Mouse (Mus musculus) ES-E14 (cell line): ENCODE results near the gene Tcta. TPM values are rescaled to one million over a fixed set of nuclear protein-coding genes. Genes with fewer than 3 reads are reported as not detected.

ENCODE experiments used
- DNase-seq: peaks from one replicate; pipeline ENCODE4 v3.0.0-alpha.2; 2013; ENCODE audit warnings: low read depth, low spot score
- H3K27ac ChIP-seq: 2 replicates; pipeline ENCODE4 v1.5.1; 2012; ENCODE audit warnings: low read depth, mild to moderate bottlenecking, low read length, moderate library complexity, mixed read lengths; ENCODE audit not compliant: poor library complexity, insufficient read depth, severe bottlenecking
- H3K36me3 ChIP-seq: 2 replicates; pipeline ENCODE4 v1.6.1; 2012; ENCODE audit warnings: mild to moderate bottlenecking, low read length, moderate library complexity, mixed read lengths; ENCODE audit not compliant: control insufficient read depth, poor library complexity, insufficient read depth, severe bottlenecking
- H3K4me1 ChIP-seq, 2 experiments: fragments of 150-350 bp in 1 of 2; sonication (generic) in 1 of 2; 2 replicates each; pipeline ENCODE4 v1.6.1; 2012; ENCODE audit warnings: low read length in 2 of 2, mild to moderate bottlenecking in 1 of 2, mixed read lengths in 1 of 2; ENCODE audit not compliant: control insufficient read depth in 2 of 2, insufficient read depth in 2 of 2, poor library complexity in 1 of 2
- H3K4me3 ChIP-seq, 2 experiments: fragments of 150-350 bp in 1 of 2; sonication (generic) in 1 of 2; 2 replicates each; pipeline ENCODE4 v1.5.1; 2012; ENCODE audit warnings: low read length in 2 of 2, low read depth in 1 of 2, mild to moderate bottlenecking in 1 of 2, mixed read lengths in 1 of 2; ENCODE audit not compliant: insufficient read depth in 1 of 2, poor library complexity in 1 of 2, severe bottlenecking in 1 of 2
- H3K9ac ChIP-seq: 2 replicates; pipeline ENCODE4 v1.6.1; 2012; ENCODE audit warnings: low read depth, mild to moderate bottlenecking, low read length, mixed read lengths; ENCODE audit not compliant: poor library complexity, insufficient read depth, severe bottlenecking
- H3K9me3 ChIP-seq: fragments of 150-350 bp; sonication (generic); 2 replicates; pipeline ENCODE4 v1.6.1; 2012; ENCODE audit warnings: low read depth, mild to moderate bottlenecking, low read length; ENCODE audit not compliant: control insufficient read depth, insufficient read depth
- CHD2 ChIP-seq: IDR thresholded peaks from 2 replicates; pipeline ENCODE4 v1.6.1; 2014; ENCODE audit warnings: mild to moderate bottlenecking, low read depth, low read length, inconsistent platforms
- HCFC1 ChIP-seq: IDR thresholded peaks from 2 replicates; pipeline ENCODE4 v1.6.1; 2012; ENCODE audit warnings: low read length, inconsistent platforms, borderline replicate concordance; ENCODE audit not compliant: insufficient read depth
- MAFK ChIP-seq: IDR thresholded peaks from 2 replicates; pipeline ENCODE4 v1.6.1; 2014; ENCODE audit warnings: mild to moderate bottlenecking, low read depth, low read length, inconsistent platforms; ENCODE audit not compliant: insufficient read depth
- ZC3H11A ChIP-seq: IDR thresholded peaks from 2 replicates; pipeline ENCODE4 v1.6.1; 2012; ENCODE audit warnings: low read depth, mild to moderate bottlenecking, inconsistent platforms, low read length, borderline replicate concordance
- ZNF384 ChIP-seq: IDR thresholded peaks from 2 replicates; pipeline ENCODE4 v1.6.1; 2012; ENCODE audit warnings: low read depth, low read length, inconsistent platforms
- in situ Hi-C, 2 experiments: fragments of 600-800 bp; cut with MboI; formaldehyde crosslinking; loops; one replicate each; pipeline ENCODE4 v1.15.1; 2025; ENCODE audit warnings: low sequenced_read_pairs in 2 of 2, inconsistent platforms in 1 of 2; ENCODE audit not compliant: unreplicated experiment in 2 of 2
- total RNA-seq: library from RNA; depleted of rRNA; stranded (reverse); fragments of 300-350 nt; gene quantifications from 2 replicates; pipeline ENCODE4 v1.2.3, GENCODE M21; 2012

Gene Tcta
- total RNA-seq, 1 experiment = 11.0 TPM

DNA sequence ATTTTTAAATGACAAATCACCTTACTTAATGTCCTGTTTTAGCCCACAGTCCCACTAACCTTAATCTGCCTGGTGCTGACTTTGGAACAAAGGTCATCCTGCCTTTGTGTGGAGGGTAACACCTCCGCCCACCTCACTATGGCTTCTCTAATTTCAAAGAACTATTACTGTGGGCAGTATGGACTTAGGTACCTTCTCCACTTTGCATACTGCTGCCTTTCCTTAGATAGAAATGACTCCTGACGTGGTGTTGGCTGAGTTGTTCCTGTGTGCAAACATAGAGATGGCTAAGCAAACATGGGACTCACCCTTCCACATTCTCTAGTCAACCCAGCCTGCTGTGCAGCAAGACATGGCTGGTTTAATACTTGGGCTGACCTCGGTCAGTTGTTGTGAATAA is 4.1 kb downstream of the Tcta start:
- Histone ChIP-seq H3K36me3 (peaks cover 27% of the 10 kb centered on the region), H3K4me1 (peaks cover 0 to 9% of the 10 kb centered on the region in 2 experiments; a peak in 1 of 4 replicates), H3K9me3 (no peaks in the 10 kb centered on the region), H3K9ac (no peak overlapping the region), H3K4me3 (no peak overlapping the region), H3K27ac (no peak overlapping the region)
- TF ChIP-seq HCFC1 (no peak), CHD2 (no peak), ZC3H11A (no peak), MAFK (no peak), ZNF384 (no peak)
- no peak for DNase-seq
- in situ Hi-C loops = no loop called here

DNA sequence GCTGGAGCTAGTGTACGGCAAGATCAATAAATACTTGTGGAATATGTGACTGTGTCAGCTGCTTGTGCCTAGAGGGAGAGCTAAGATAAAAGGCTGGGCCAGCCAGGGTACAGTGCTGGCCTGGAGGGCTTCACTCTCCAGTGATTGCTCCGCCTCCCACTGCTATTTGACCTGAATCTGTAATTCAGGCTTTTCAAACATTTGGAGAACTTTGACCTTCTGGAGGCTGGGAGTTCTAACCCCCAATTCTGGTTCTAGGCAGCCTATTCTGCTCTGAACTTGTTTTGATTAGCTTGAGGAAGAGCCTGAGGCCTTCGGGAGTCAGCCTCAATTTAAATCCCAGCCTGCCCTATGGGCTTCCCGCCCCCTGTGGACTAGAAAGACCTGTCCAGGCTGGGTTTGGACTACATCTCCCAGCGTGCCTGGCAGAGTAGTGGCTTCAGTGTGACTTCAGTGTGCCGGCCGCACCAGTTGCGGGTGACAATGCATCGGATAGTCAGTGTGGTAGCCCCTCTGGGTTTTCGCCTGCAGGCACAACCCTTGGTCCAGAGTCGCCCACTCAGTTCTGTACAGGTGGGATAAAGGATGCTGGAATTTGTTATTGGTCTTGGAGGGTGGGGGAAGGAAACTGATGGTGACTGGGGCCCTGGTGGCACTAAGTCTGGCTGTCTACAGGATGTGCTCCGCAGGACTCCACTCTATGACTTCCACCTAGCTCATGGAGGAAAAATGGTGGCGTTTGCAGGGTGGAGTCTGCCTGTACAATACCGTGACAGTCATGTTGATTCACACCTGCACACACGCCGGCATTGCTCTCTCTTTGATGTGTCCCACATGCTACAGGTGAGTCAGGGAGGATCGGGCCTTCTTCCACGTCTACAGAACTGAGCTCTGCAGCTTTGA is 9.3 kb downstream of the Tcta start, which contains the start of gene Amt:
Gene Amt (plus strand): TSS at position 401 of the 903 bp plus-strand sequence.
- in situ Hi-C loops = no loop called here
- H3K4me1 ChIP-seq = peaks cover 0 to 10% of the 10 kb centered on the region in 2 experiments; a peak in 1 of 4 replicates
- H3K9me3 ChIP-seq = no peaks in the 10 kb centered on the region
- peak within 1 kb of the TSS; percentile 66; the same call in 1 of the 2 replicates for H3K27ac ChIP-seq
- peak within 1 kb of the TSS; percentile 58 to 76 for H3K4me3 ChIP-seq
- H3K9ac ChIP-seq = peak within 1 kb of the TSS; percentile 67
- TF ChIP-seq MAFK = no peak
- peak; percentile 94 for TF ChIP-seq HCFC1
- peak; percentile 98 for DNase-seq
- H3K36me3 ChIP-seq = peaks cover 15% of the 10 kb centered on the region

DNA sequence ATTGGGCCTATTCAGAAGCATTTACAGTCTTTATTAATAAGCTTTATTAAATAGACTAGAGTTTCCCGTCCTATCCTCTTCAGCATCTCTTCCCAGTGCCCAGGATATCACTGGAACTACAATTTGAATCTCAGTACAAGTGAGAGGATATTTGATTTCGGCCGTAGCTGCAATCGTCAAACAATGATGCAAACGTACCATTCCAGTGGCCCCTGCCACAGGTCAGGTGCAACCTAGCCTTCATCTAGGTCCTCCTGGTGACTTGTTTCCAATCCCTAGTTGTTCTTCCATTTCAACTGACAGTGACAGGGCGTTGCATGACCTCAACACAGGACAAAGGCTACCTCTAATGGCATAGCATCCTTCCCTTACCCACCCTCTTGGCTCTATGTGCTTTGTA is 15.2 kb downstream of the Tcta start:
- DNase-seq = no peak
- Histone ChIP-seq H3K4me1 (peaks cover 0 to 4% of the 10 kb centered on the region in 2 experiments; a peak in 1 of 4 replicates), H3K4me3 (peak overlapping the region; percentile 74 to 80), H3K36me3 (no peaks in the 10 kb centered on the region), H3K27ac (no peak overlapping the region), H3K9me3 (no peaks in the 10 kb centered on the region), H3K9ac (peak overlapping the region; percentile 51; the same call in 1 of the 2 replicates)
- in situ Hi-C loops = no loop called here
- TF ChIP-seq MAFK = no peak
- TF ChIP-seq ZC3H11A = no peak
- TF ChIP-seq ZNF384 = no peak
- no peak for TF ChIP-seq CHD2
- no peak for TF ChIP-seq HCFC1

DNA sequence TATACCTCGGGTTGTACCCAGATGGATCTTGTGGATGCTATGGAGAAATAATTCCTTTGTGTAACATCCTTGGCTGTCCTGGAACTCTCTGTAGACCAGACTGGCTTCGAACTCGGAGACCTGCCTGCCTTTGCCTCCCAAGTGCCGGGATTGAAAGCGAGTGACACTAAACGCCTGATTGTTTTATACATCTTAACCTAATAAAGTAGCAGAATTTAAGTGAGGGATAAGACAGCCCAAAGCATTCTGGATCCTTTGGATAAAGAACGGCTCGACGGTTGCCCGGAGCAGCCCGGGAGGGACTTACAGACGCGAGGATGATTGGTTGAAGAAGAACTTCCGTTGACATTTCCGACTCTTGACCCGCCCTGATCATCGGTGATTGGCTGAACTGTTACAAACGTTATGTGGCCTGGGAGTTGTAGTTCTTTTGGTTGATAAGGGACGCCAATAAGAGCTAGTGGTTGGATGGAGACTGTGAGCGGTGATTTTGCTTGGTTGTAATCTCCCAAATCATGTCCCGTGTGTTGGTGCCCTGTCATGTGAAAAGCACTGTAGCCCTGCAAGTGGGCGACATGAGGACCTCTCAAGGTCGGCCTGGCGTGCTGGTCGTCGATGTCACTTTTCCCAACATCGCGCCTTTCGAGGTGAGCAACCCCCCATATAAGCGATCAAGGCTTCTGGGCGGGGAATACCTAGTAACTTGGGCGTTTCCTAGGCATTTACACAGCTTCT is 15.8 kb downstream of the Tcta start, which contains the start of gene Nicn1:
Gene Nicn1 (plus strand): TSS at position 414 of the 735 bp plus-strand sequence.
- DNase-seq = peak; percentile 94
- in situ Hi-C loops = no loop called here
- Histone ChIP-seq H3K36me3 (no peaks in the 10 kb centered on the region), H3K4me3 (peak within 1 kb of the TSS; percentile 74 to 80), H3K4me1 (peaks cover 0 to 3% of the 10 kb centered on the region in 2 experiments; a peak in 1 of 4 replicates), H3K9me3 (no peaks in the 10 kb centered on the region), H3K27ac (peak within 1 kb of the TSS; percentile 47; the same call in 1 of the 2 replicates), H3K9ac (peak within 1 kb of the TSS; percentile 79)
- TF ChIP-seq MAFK (no peak), HCFC1 (peak; percentile 95), CHD2 (peak; percentile 74; the same call in 1 of the 2 replicates)
